Mouse (Mus musculus): Measurements from ENCODE around the gene Ccdc107. TPM values are rescaled to one million over a fixed set of nuclear protein-coding genes. Genes with fewer than 3 reads are reported as not detected.

Ccdc107 gene
- polyA plus RNA-seq, 1 experiment from 2014 or later, result 113 TPM

- no peak overlapping the region for H3K4me2 ChIP-seq (ENCODE audit: low read depth, low read length)
- no peaks in the 10 kb centered on the region for H3K27me3 ChIP-seq (ENCODE audit: control insufficient read depth, insufficient read depth, low read length)
- WGBS, result 79% methylated on average over 6 of the region's 6 CpGs
- H3K36me3 ChIP-seq (ENCODE audit: control insufficient read depth, insufficient read depth, low read length), result no peaks in the 10 kb centered on the region
- ATAC-seq (ENCODE audit: insufficient read depth, low FRiP score), result no peak
- H3K9me3 ChIP-seq (replicated peaks; ENCODE audit: control insufficient read depth, low read length), result no peaks in the 10 kb centered on the region
- no peak overlapping the region for H3K27ac ChIP-seq (ENCODE audit: low read length)
- no peak overlapping the region for H3K9ac ChIP-seq (ENCODE audit: low read length)
- no peak overlapping the region for H3K4me3 ChIP-seq (replicated peaks; ENCODE audit: low read length)
- peaks cover 13% of the 10 kb centered on the region for H3K4me1 ChIP-seq (ENCODE audit: control insufficient read depth, insufficient read depth, low read length)
These were observed 10.8 kb downstream of the Ccdc107 start for GRCm38 (mm10) chr4:43503506-43503905.

GRCm38 (mm10) chr4:43504269-43504668, 11.6 kb downstream of the Ccdc107 start:
- no peaks in the 10 kb centered on the region for H3K27me3 ChIP-seq (ENCODE audit: control insufficient read depth, insufficient read depth, low read length)
- H3K4me2 ChIP-seq (ENCODE audit: low read depth, low read length), result no peak overlapping the region
- no peak overlapping the region for H3K27ac ChIP-seq (ENCODE audit: low read length)
- WGBS, result 79% methylated on average over 4 of the region's 4 CpGs
- no peaks in the 10 kb centered on the region for H3K9me3 ChIP-seq (replicated peaks; ENCODE audit: control insufficient read depth, low read length)
- peaks cover 19% of the 10 kb centered on the region for H3K4me1 ChIP-seq (ENCODE audit: control insufficient read depth, insufficient read depth, low read length)
- ATAC-seq (ENCODE audit: insufficient read depth, low FRiP score), result no peak
- H3K4me3 ChIP-seq (replicated peaks; ENCODE audit: low read length), result no peak overlapping the region
- no peaks in the 10 kb centered on the region for H3K36me3 ChIP-seq (ENCODE audit: control insufficient read depth, insufficient read depth, low read length)
- no peak overlapping the region for H3K9ac ChIP-seq (ENCODE audit: low read length)

- WGBS, result 67% methylated on average over 8 of the region's 8 CpGs
- H3K4me1 ChIP-seq (ENCODE audit: control insufficient read depth, insufficient read depth, low read length), result peaks cover 14% of the 10 kb centered on the region
- H3K4me3 ChIP-seq (replicated peaks; ENCODE audit: low read length), result no peak overlapping the region
These were observed 13.4 kb downstream of the Ccdc107 start for GRCm38 (mm10) chr4:43506074-43506473.

GRCm38 (mm10) chr4:43506536-43507185, 14.0 kb downstream of the Ccdc107 start, which contains the start of gene Car9:
TSS of gene Car9 (plus strand) at chr4:43506966.
- Histone ChIP-seq H3K4me2 (ENCODE audit: low read depth, low read length) (peak within 1 kb of the TSS; percentile 94), H3K9ac (ENCODE audit: low read length) (peak within 1 kb of the TSS; percentile 73), H3K36me3 (ENCODE audit: control insufficient read depth, insufficient read depth, low read length) (no peaks in the 10 kb centered on the region), H3K27ac (ENCODE audit: low read length) (no peak within 1 kb of the TSS), H3K4me3 (replicated peaks; ENCODE audit: low read length) (peak within 1 kb of the TSS; percentile 61), H3K4me1 (ENCODE audit: control insufficient read depth, insufficient read depth, low read length) (peaks cover 14% of the 10 kb centered on the region), H3K9me3 (replicated peaks; ENCODE audit: control insufficient read depth, low read length) (no peaks in the 10 kb centered on the region), H3K27me3 (ENCODE audit: control insufficient read depth, insufficient read depth, low read length) (no peaks in the 10 kb centered on the region)
- WGBS, result 58% methylated on average over 9 of the region's 9 CpGs
- 0 out of 2 replicates have a peak, but pooled peaks have one; percentile 14 for ATAC-seq (ENCODE audit: insufficient read depth, low FRiP score)

More at GRCm38 (mm10) chr4:43506074-43506473, 13.4 kb downstream of the Ccdc107 start:
- H3K9me3 ChIP-seq (replicated peaks; ENCODE audit: control insufficient read depth, low read length), result no peaks in the 10 kb centered on the region
- no peak overlapping the region for H3K4me2 ChIP-seq (ENCODE audit: low read depth, low read length)
- H3K27me3 ChIP-seq (ENCODE audit: control insufficient read depth, insufficient read depth, low read length), result no peaks in the 10 kb centered on the region
- H3K9ac ChIP-seq (ENCODE audit: low read length), result no peak overlapping the region
- ATAC-seq (ENCODE audit: insufficient read depth, low FRiP score), result no peak
- H3K36me3 ChIP-seq (ENCODE audit: control insufficient read depth, insufficient read depth, low read length), result no peaks in the 10 kb centered on the region
- no peak overlapping the region for H3K27ac ChIP-seq (ENCODE audit: low read length)

- WGBS, result 3% methylated on average over 22 of the region's 22 CpGs
- Histone ChIP-seq H3K36me3 (ENCODE audit: control insufficient read depth, insufficient read depth, low read length) (no peaks in the 10 kb centered on the region), H3K27me3 (ENCODE audit: control insufficient read depth, insufficient read depth, low read length) (no peaks in the 10 kb centered on the region), H3K4me1 (ENCODE audit: control insufficient read depth, insufficient read depth, low read length) (peaks cover 14% of the 10 kb centered on the region), H3K4me2 (ENCODE audit: low read depth, low read length) (peak overlapping the region; percentile 94), H3K9me3 (replicated peaks; ENCODE audit: control insufficient read depth, low read length) (no peaks in the 10 kb centered on the region), H3K9ac (ENCODE audit: low read length) (peak overlapping the region; percentile 73), H3K27ac (ENCODE audit: low read length) (0 out of 2 replicates have a peak overlapping the region, but pooled peaks have one; percentile 49), H3K4me3 (replicated peaks; ENCODE audit: low read length) (peak overlapping the region; percentile 61)
- peak; percentile 39; the same call in 1 of the 2 replicates for ATAC-seq (ENCODE audit: insufficient read depth, low FRiP score)
These were observed 15.4 kb downstream of the Ccdc107 start for GRCm38 (mm10) chr4:43507938-43508665.

GRCm38 (mm10) chr4:43508666-43508997, 15.9 kb downstream of the Ccdc107 start:
- no peaks in the 10 kb centered on the region for H3K36me3 ChIP-seq (ENCODE audit: control insufficient read depth, insufficient read depth, low read length)
- H3K27ac ChIP-seq (ENCODE audit: low read length), result peak overlapping the region; percentile 49; the same call in 1 of the 2 replicates
- H3K4me3 ChIP-seq (replicated peaks; ENCODE audit: low read length), result peak overlapping the region; percentile 61
- H3K9ac ChIP-seq (ENCODE audit: low read length), result peak overlapping the region; percentile 73
- no peaks in the 10 kb centered on the region for H3K27me3 ChIP-seq (ENCODE audit: control insufficient read depth, insufficient read depth, low read length)
- H3K9me3 ChIP-seq (replicated peaks; ENCODE audit: control insufficient read depth, low read length), result no peaks in the 10 kb centered on the region
- whole genome bisulfite sequencing, result 3% methylated on average over 13 of the region's 13 CpGs
- H3K4me1 ChIP-seq (ENCODE audit: control insufficient read depth, insufficient read depth, low read length), result peaks cover 14% of the 10 kb centered on the region
- H3K4me2 ChIP-seq (ENCODE audit: low read depth, low read length), result peak overlapping the region; percentile 94
- peak; percentile 85 for ATAC-seq (ENCODE audit: insufficient read depth, low FRiP score)

GRCm38 (mm10) chr4:43509109-43509508, 16.4 kb downstream of the Ccdc107 start:
- H3K4me2 ChIP-seq (ENCODE audit: low read depth, low read length), result peak overlapping the region; percentile 94
- peak overlapping the region; percentile 73 for H3K9ac ChIP-seq (ENCODE audit: low read length)
- H3K27me3 ChIP-seq (ENCODE audit: control insufficient read depth, insufficient read depth, low read length), result no peaks in the 10 kb centered on the region
- H3K4me3 ChIP-seq (replicated peaks; ENCODE audit: low read length), result peak overlapping the region; percentile 61
- WGBS, result 39% methylated on average over 9 of the region's 9 CpGs
- peak overlapping the region; percentile 36; the same call in 1 of the 2 replicates for H3K27ac ChIP-seq (ENCODE audit: low read length)
- H3K9me3 ChIP-seq (replicated peaks; ENCODE audit: control insufficient read depth, low read length), result no peaks in the 10 kb centered on the region
- ATAC-seq (ENCODE audit: insufficient read depth, low FRiP score), result no peak
- peaks cover 14% of the 10 kb centered on the region for H3K4me1 ChIP-seq (ENCODE audit: control insufficient read depth, insufficient read depth, low read length)
- no peaks in the 10 kb centered on the region for H3K36me3 ChIP-seq (ENCODE audit: control insufficient read depth, insufficient read depth, low read length)

- Histone ChIP-seq H3K4me1 (ENCODE audit: control insufficient read depth, insufficient read depth, low read length) (peaks cover 21% of the 10 kb centered on the region), H3K9me3 (replicated peaks; ENCODE audit: control insufficient read depth, low read length) (no peaks in the 10 kb centered on the region), H3K36me3 (ENCODE audit: control insufficient read depth, insufficient read depth, low read length) (no peaks in the 10 kb centered on the region), H3K27me3 (ENCODE audit: control insufficient read depth, insufficient read depth, low read length) (no peaks in the 10 kb centered on the region), H3K4me3 (replicated peaks; ENCODE audit: low read length) (no peak overlapping the region), H3K4me2 (ENCODE audit: low read depth, low read length) (no peak overlapping the region), H3K27ac (ENCODE audit: low read length) (no peak overlapping the region), H3K9ac (ENCODE audit: low read length) (no peak overlapping the region)
- no peak for ATAC-seq (ENCODE audit: insufficient read depth, low FRiP score)
- 70% methylated on average over 19 of the region's 19 CpGs for WGBS
These were observed 19.2 kb downstream of the Ccdc107 start for GRCm38 (mm10) chr4:43511675-43512454.

Measured in stomach, embryonic 16.5 days (tissue).